Mouse (Mus musculus) C2C12 (cell line): Measurements from ENCODE around the gene Snhg11. TPM values are rescaled to one million over a fixed set of nuclear protein-coding genes. Genes with fewer than 3 reads are reported as not detected.

Experiments used
- H3K27me3 ChIP-seq: one replicate; pipeline ENCODE4 v1.6.1; 2011; ENCODE audit not compliant: control insufficient read depth, insufficient read depth, insufficient read length
- H3K36me3 ChIP-seq: one replicate; pipeline ENCODE4 v1.6.1; 2011; ENCODE audit not compliant: control insufficient read depth, insufficient read depth
- H3K4me3 ChIP-seq: one replicate; pipeline ENCODE4 v1.5.1; 2011; ENCODE audit warnings: mild to moderate bottlenecking, control low read depth; ENCODE audit not compliant: poor library complexity, insufficient read depth, severe bottlenecking
- H3K79me2 ChIP-seq: one replicate; pipeline ENCODE4 v1.6.1; 2011; ENCODE audit not compliant: control insufficient read depth, insufficient read depth
- H3K79me3 ChIP-seq: one replicate; pipeline ENCODE4 v1.6.1; 2011; ENCODE audit warnings: low read depth, control low read depth
- H3ac ChIP-seq: one replicate; pipeline ENCODE3; 2011; ENCODE audit warnings: low read depth; ENCODE audit not compliant: control insufficient read depth, insufficient read length
- CEBPB ChIP-seq: IDR thresholded peaks from one replicate; pipeline ENCODE4 v1.6.1; 2011; ENCODE audit warnings: low read depth, mild to moderate bottlenecking, control low read depth, moderate library complexity
- CTCF ChIP-seq: IDR thresholded peaks from one replicate; pipeline ENCODE4 v1.5.1; 2011; ENCODE audit not compliant: control insufficient read depth, insufficient read depth, insufficient read length
- FOSL1 ChIP-seq: IDR thresholded peaks from one replicate; pipeline ENCODE4 v1.8.0; 2011; ENCODE audit warnings: mild to moderate bottlenecking, low read length; ENCODE audit not compliant: poor library complexity, insufficient read depth, severe bottlenecking
- MAX ChIP-seq: IDR thresholded peaks from one replicate; pipeline ENCODE4 v1.6.1; 2011; ENCODE audit warnings: mild to moderate bottlenecking, control low read depth
- MYOD1 ChIP-seq: IDR thresholded peaks from one replicate; pipeline ENCODE4 v1.6.1; 2011; ENCODE audit warnings: low read depth; ENCODE audit not compliant: control insufficient read depth, insufficient read length
- MYOG ChIP-seq: IDR thresholded peaks from one replicate; pipeline ENCODE4 v1.6.1; 2011; ENCODE audit not compliant: control insufficient read depth, insufficient read length; ENCODE audit errors: extremely low read depth
- USF1 ChIP-seq: IDR thresholded peaks from one replicate; pipeline ENCODE4 v1.6.1; 2011; ENCODE audit warnings: low read depth, mild to moderate bottlenecking, control low read depth, moderate library complexity
- polyA plus RNA-seq: library from polyadenylated mRNA; unstranded; fragments of >200 nt; fragmentation: generic; extraction: Trizol; gene quantifications from one replicate; pipeline ENCODE4 v1.2.1, GENCODE M21; 2012; ENCODE audit warnings: missing spikeins

The Snhg11 gene
- polyA plus RNA-seq, 1 experiment, result not detected

DNA sequence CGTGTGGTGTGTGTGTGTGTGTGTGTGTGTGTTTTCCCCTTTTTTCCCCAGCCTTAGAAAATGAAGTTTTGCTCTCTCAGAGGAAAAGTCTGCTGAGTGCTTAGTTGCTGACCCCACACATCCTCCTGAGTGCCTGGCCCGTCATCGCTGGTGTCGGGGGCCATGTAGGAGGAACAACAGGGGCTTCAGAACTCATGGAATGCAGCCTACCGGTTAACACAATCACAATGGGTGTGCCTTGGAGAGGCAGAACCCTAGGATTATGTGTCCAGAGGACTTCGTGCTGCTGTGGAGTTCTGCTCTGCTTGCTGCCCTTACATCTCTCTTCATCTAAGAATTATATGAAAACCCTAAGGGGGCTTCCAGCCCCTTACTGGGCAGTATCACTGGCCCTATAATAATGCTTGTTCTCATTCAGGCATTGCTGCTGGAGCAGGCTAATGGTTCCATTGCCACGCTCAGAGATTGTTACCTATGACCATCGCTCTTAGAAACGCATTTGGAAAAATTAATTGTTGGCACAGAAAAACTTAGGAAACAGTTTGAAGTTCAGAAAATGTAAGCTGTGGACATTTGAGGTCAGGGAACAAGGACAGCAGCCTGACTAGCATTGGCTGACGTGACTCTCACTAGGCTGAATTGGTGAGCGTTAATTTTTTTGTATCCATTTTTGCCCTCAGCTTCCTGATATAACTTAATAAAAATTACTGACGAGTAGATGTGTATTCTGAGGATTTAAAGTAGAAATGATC, 10.2 kb upstream of the Snhg11 start:
- peaks cover 10% of the 10 kb centered on the region for H3K79me3 ChIP-seq
- H3K79me2 ChIP-seq, result peaks cover 11% of the 10 kb centered on the region
- H3ac ChIP-seq, result no peak overlapping the region
- H3K36me3 ChIP-seq, result peaks cover 4% of the 10 kb centered on the region
- H3K4me3 ChIP-seq, result no peak overlapping the region
- H3K27me3 ChIP-seq, result peaks cover 5% of the 10 kb centered on the region
- TF ChIP-seq CTCF (no peak), MYOD1 (no peak), FOSL1 (no peak), CEBPB (no peak)

DNA sequence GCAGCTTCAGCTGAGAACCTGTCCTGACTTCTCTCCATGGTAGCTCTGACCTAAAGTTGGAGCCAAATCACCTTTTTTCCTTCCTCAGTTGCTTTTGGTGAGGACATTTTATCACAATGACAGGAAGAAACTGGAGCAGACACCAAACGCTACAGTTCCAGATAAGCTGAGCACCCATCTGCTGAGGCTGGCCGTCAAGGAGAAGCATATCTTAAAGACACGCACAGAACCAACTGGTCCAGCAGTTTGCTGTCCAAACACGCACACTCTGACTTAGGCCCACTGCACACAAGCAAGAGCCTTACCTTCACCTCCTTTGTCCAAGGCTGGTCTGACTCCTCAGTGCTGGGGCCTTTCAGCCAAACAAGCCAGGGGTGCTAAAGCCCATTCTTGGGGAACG, 7.8 kb upstream of the Snhg11 start:
- TF ChIP-seq FOSL1, result no peak
- TF ChIP-seq MYOG, result no peak
- TF ChIP-seq MAX, result no peak
- no peak for TF ChIP-seq USF1
- TF ChIP-seq MYOD1, result no peak
- no peak for TF ChIP-seq CEBPB
- no peak for TF ChIP-seq CTCF
- Histone ChIP-seq H3K79me3 (no peaks in the 10 kb centered on the region), H3K27me3 (peaks cover 9% of the 10 kb centered on the region), H3ac (no peak overlapping the region), H3K36me3 (no peaks in the 10 kb centered on the region), H3K79me2 (no peaks in the 10 kb centered on the region), H3K4me3 (no peak overlapping the region)

DNA sequence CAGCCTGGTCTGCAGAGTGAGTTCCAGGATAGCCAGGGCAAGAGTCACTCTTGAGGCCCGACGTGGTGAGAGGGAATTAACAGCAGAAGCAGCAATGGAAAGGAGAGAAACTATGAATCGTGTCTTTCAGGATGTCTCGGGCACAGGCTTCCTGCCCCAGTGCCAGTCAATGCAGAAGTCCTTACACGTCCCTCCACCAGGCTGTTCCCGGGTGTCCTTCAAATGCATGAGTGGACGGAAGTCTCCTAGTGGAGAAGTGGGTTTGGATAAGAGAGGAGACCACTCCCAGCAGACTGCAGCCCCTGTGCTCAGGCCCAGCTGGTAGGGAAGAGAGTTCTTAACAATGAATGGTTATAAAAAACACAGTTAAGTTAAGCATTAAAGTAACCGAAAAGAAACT, 7.1 kb upstream of the Snhg11 start:
- Histone ChIP-seq H3K79me3 (no peaks in the 10 kb centered on the region), H3K27me3 (peaks cover 15% of the 10 kb centered on the region), H3K36me3 (no peaks in the 10 kb centered on the region), H3K4me3 (no peak overlapping the region), H3K79me2 (no peaks in the 10 kb centered on the region), H3ac (no peak overlapping the region)
- TF ChIP-seq USF1 (no peak), MYOD1 (no peak)

GRCm38 (mm10) chr2:158369474-158370172, 5.8 kb upstream of the Snhg11 start:
- Histone ChIP-seq H3K79me3 (no peaks in the 10 kb centered on the region), H3K79me2 (no peaks in the 10 kb centered on the region), H3K27me3 (peaks cover 27% of the 10 kb centered on the region), H3ac (no peak overlapping the region), H3K4me3 (no peak overlapping the region), H3K36me3 (no peaks in the 10 kb centered on the region)
- TF ChIP-seq USF1 (peak; percentile 53), CTCF (no peak)

- TF ChIP-seq USF1 (no peak), MYOG (no peak), MYOD1 (no peak), CTCF (no peak), MAX (no peak), CEBPB (no peak), FOSL1 (no peak)
- H3K79me2 ChIP-seq, result no peaks in the 10 kb centered on the region
- no peak overlapping the region for H3ac ChIP-seq
- no peak overlapping the region for H3K4me3 ChIP-seq
- no peaks in the 10 kb centered on the region for H3K36me3 ChIP-seq
- H3K79me3 ChIP-seq, result no peaks in the 10 kb centered on the region
- peaks cover 28% of the 10 kb centered on the region for H3K27me3 ChIP-seq
Observed at GRCm38 (mm10) chr2:158370173-158370550, 5.3 kb upstream of the Snhg11 start.

DNA sequence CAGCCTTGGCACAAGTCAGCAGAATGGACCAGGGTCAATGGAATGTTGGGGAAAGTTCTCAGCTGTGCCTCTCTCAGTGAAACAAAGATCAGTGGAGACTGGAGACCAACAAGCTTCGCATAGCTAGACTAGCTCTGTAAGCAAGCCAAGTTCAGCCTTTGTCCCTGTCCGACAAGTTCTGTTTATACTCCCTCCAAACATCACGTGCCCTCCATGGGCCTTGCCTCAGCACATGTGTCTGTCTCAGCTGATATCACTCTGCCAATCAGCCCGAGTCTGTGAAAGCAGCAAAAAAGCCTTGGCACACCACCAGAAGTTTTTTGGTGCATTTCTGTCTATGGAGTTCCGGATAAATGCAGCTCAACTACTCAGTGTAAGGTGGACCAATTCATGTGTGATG, 2.4 kb upstream of the Snhg11 start:
- no peaks in the 10 kb centered on the region for H3K36me3 ChIP-seq
- no peak overlapping the region for H3ac ChIP-seq
- peaks cover 47% of the 10 kb centered on the region for H3K27me3 ChIP-seq
- no peak for TF ChIP-seq MYOG
- no peak for TF ChIP-seq CTCF
- TF ChIP-seq CEBPB, result no peak
- TF ChIP-seq MYOD1, result no peak
- TF ChIP-seq MAX, result no peak
- TF ChIP-seq FOSL1, result no peak
- no peak for TF ChIP-seq USF1
- H3K79me3 ChIP-seq, result no peaks in the 10 kb centered on the region
- H3K79me2 ChIP-seq, result no peaks in the 10 kb centered on the region
- no peak overlapping the region for H3K4me3 ChIP-seq
